Mouse (Mus musculus) myocyte (in vitro differentiated cells): ENCODE results near the gene Atg10.

Experiments
- POLR2A ChIP-seq: IDR thresholded peaks from one replicate; pipeline ENCODE4 v1.6.1; 2011; ENCODE audit warnings: low read depth, mild to moderate bottlenecking, control low read depth, moderate library complexity; ENCODE audit not compliant: insufficient read length
- TCF12 ChIP-seq: IDR thresholded peaks from one replicate; pipeline ENCODE4 v1.6.1; 2011; ENCODE audit warnings: mild to moderate bottlenecking, control low read depth; ENCODE audit not compliant: poor library complexity, insufficient read depth, severe bottlenecking

- TF ChIP-seq POLR2A (no peak), TCF12 (no peak)
Observed at GRCm38 (mm10) chr13:91094851-91095250, 128.9 kb downstream of the Atg10 start.
